In the genomic region with DNA sequence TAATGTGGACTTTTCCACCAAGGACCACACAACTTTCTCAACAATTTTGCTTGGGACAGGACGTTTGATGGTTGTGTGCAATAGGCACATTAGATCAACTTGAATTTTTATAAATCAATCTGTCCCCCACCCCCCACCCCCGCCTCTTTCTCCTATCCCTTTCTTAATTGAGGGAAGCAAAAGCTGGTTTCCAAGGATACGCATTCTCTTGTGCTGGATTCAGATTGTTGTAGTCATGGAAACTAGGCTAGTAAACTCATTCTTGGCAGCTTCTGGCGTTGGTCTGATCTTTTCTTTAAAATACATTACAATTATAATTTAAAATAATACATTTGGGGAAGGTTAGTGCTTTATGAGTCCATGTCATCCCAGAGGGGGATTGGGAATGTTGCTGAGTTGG, we compare ENCODE assay signal across 12 mouse cellular contexts. TPM values are rescaled to one million over a fixed set of nuclear protein-coding genes. Genes with fewer than 3 reads are reported as not detected.
A peak's percentile ranks its signal among the peaks of the same experiment; 100 is the strongest.
DNase-seq lines count a peak whose midpoint lies in the region; ATAC-seq and TF ChIP-seq lines count a peak whose summit lies in the region.
"Had no signal": no experiment of that assay in that cellular context is flagged by ENCODE, and none has a peak within 500 bp of the region (broad histone marks: within the 10 kb centered on the region; RNA-seq: fewer than 3 reads in every experiment).

No protein-coding gene starts in this region.

- TF ChIP-seq EP300 in lung, postnatal 0 days (IDR thresholded peaks at IDR 0.05), result no peak

- no peak for TF ChIP-seq CTCF in lung, postnatal 0 days (IDR thresholded peaks at IDR 0.05)
- TF ChIP-seq CTCF in hindbrain, postnatal 0 days (IDR thresholded peaks at IDR 0.05; ENCODE audit: low read depth), result no peak

- ATAC-seq in lung, postnatal 0 days, result no peak
- ATAC-seq in embryonic facial prominence, embryonic 14.5 days (ENCODE audit: low read depth), result no peak
- no peak; the same call in 1 of the 2 replicates for ATAC-seq in hindbrain, postnatal 0 days

- no peaks in the 10 kb centered on the region for H3K27me3 ChIP-seq in lung, postnatal 0 days (replicated peaks; ENCODE audit: insufficient read depth, low read length)
- H3K27me3 ChIP-seq in embryonic facial prominence, embryonic 14.5 days (replicated peaks; ENCODE audit: control insufficient read depth, insufficient read depth, low read length), result no peaks in the 10 kb centered on the region
- no peaks in the 10 kb centered on the region for H3K27me3 ChIP-seq in hindbrain, postnatal 0 days (ENCODE audit: insufficient read depth, low read length)
- H3K27me3 ChIP-seq: embryonic facial prominence, embryonic 13.5 days; stomach, embryonic 15.5 days had no signal

- intact Hi-C loops in gastrocnemius, postnatal 14 days (cut with DNase I; ENCODE audit: low total_unique reads), result no loop called here

- no peak overlapping the region for H3K4me3 ChIP-seq in lung, postnatal 0 days (ENCODE audit: low read depth, low read length)
- H3K4me3 ChIP-seq in embryonic facial prominence, embryonic 14.5 days (ENCODE audit: low read depth, low read length), result no peak overlapping the region
- no peak overlapping the region for H3K4me3 ChIP-seq in hindbrain, postnatal 0 days (ENCODE audit: low read length)
- H3K4me3 ChIP-seq: embryonic facial prominence, embryonic 13.5 days; stomach, embryonic 15.5 days had no signal

- H3K9ac ChIP-seq in lung, postnatal 0 days (replicated peaks; ENCODE audit: low read depth), result no peak overlapping the region
- H3K9ac ChIP-seq in embryonic facial prominence, embryonic 14.5 days (ENCODE audit: low read depth, low read length), result no peak overlapping the region
- no peak overlapping the region for H3K9ac ChIP-seq in hindbrain, postnatal 0 days (replicated peaks; ENCODE audit: low read length)
- H3K9ac ChIP-seq: embryonic facial prominence, embryonic 13.5 days; stomach, embryonic 15.5 days had no signal

- no peaks in the 10 kb centered on the region for H3K9me3 ChIP-seq in lung, postnatal 0 days (ENCODE audit: low read length)
- H3K9me3 ChIP-seq in embryonic facial prominence, embryonic 14.5 days (ENCODE audit: control insufficient read depth, low read length), result no peaks in the 10 kb centered on the region
- no peaks in the 10 kb centered on the region for H3K9me3 ChIP-seq in hindbrain, postnatal 0 days (ENCODE audit: low read length)
- H3K9me3 ChIP-seq: embryonic facial prominence, embryonic 13.5 days; stomach, embryonic 15.5 days had no signal

- no peak overlapping the region for H3K4me2 ChIP-seq in lung, postnatal 0 days (replicated peaks; ENCODE audit: low read depth, low read length)
- no peak overlapping the region for H3K4me2 ChIP-seq in embryonic facial prominence, embryonic 14.5 days (ENCODE audit: low read depth, low read length)
- 0 out of 2 replicates have a peak overlapping the region, but pooled peaks have one; percentile 13 for H3K4me2 ChIP-seq in hindbrain, postnatal 0 days (ENCODE audit: low read depth, low read length)
- H3K4me2 ChIP-seq: embryonic facial prominence, embryonic 13.5 days; stomach, embryonic 15.5 days had no signal

- 57% methylated on average over 4 of the region's 4 CpGs for WGBS in lung, postnatal 0 days
- WGBS in embryonic facial prominence, embryonic 14.5 days, result 70% methylated on average over 4 of the region's 4 CpGs
- WGBS in hindbrain, postnatal 0 days, result 14% methylated on average over 4 of the region's 4 CpGs

- H3K4me1 ChIP-seq in lung, postnatal 0 days (ENCODE audit: insufficient read depth, low read depth, low read length), result no peaks in the 10 kb centered on the region
- no peaks in the 10 kb centered on the region for H3K4me1 ChIP-seq in embryonic facial prominence, embryonic 14.5 days (ENCODE audit: control insufficient read depth, insufficient read depth, low read length)
- peaks cover 11% of the 10 kb centered on the region for H3K4me1 ChIP-seq in hindbrain, postnatal 0 days (ENCODE audit: insufficient read depth, low read length)
- H3K4me1 ChIP-seq: embryonic facial prominence, embryonic 13.5 days; stomach, embryonic 15.5 days had no signal

- DNase-seq in lung, postnatal 0 days (ENCODE audit: low spot score), result peak; percentile 19
- DNase-seq in lung, postnatal 4 days, result no peak
- peak; percentile 54 for DNase-seq in embryonic facial prominence, embryonic 14.5 days (ENCODE audit: low spot score)
- DNase-seq in hindbrain, postnatal 0 days (ENCODE audit: low spot score), result peak; percentile 71
- DNase-seq in urinary bladder, postnatal 36 days (ENCODE audit: low spot score in 2 of 2), result no peak
- DNase-seq in gastrocnemius, postnatal 14 days, result no peak
- DNase-seq in right cerebral cortex, postnatal 36 days (ENCODE audit: low spot score in 2 of 2), result no peak
- DNase-seq: cerebellum, adult 18-20 months; lung, postnatal 14 days; right cerebral cortex, postnatal 14 days had no signal

- H3K27ac ChIP-seq in lung, postnatal 0 days (ENCODE audit: low read length), result no peak overlapping the region
- H3K27ac ChIP-seq in embryonic facial prominence, embryonic 14.5 days (replicated peaks; ENCODE audit: low read depth, low read length), result no peak overlapping the region
- peak overlapping the region; percentile 17; the same call in 1 of the 2 replicates for H3K27ac ChIP-seq in hindbrain, postnatal 0 days
- H3K27ac ChIP-seq: embryonic facial prominence, embryonic 13.5 days; stomach, embryonic 15.5 days had no signal

- no peaks in the 10 kb centered on the region for H3K36me3 ChIP-seq in lung, postnatal 0 days (ENCODE audit: insufficient read depth, low read length)
- H3K36me3 ChIP-seq in embryonic facial prominence, embryonic 14.5 days (ENCODE audit: control insufficient read depth, insufficient read depth, low read length), result no peaks in the 10 kb centered on the region
- no peaks in the 10 kb centered on the region for H3K36me3 ChIP-seq in hindbrain, postnatal 0 days (ENCODE audit: insufficient read depth, low read length)
- H3K36me3 ChIP-seq: embryonic facial prominence, embryonic 13.5 days; stomach, embryonic 15.5 days had no signal

RNA-seq across cellular contexts. Expression of a gene that starts 19.3 kb away (rescaled TPM):
- 46.1 and 52.1 TPM in 2 replicates for polyA plus RNA-seq in lung, postnatal 0 days (2015; fragmentation: Nextera tagmentation; extraction: Ambion mirVana)
- polyA plus RNA-seq in embryonic facial prominence, embryonic 14.5 days (2014; fragmentation: Nextera tagmentation; extraction: Ambion mirVana), result 111 and 115 TPM in 2 replicates
- total RNA-seq in hindbrain, postnatal 0 days (2014; rRNA removed), result 96.7 and 105 TPM in 2 replicates
- 143 and 145 TPM in 2 replicates for polyA plus RNA-seq in hindbrain, postnatal 0 days (2015; fragmentation: Nextera tagmentation; extraction: Ambion mirVana)
- total RNA-seq in gastrocnemius, postnatal 14 days (2021), result 10 to 100 TPM; 28.6 to 33.0 TPM

RNA-seq across cellular contexts. Expression of a gene that starts 44.9 kb away (rescaled TPM):
- polyA plus RNA-seq in lung, postnatal 0 days (2015; fragmentation: Nextera tagmentation; extraction: Ambion mirVana), result 6.8 and 8.0 TPM in 2 replicates
- polyA plus RNA-seq in embryonic facial prominence, embryonic 14.5 days (2014; fragmentation: Nextera tagmentation; extraction: Ambion mirVana), result 12.2 and 12.3 TPM in 2 replicates
- 19.5 and 20.4 TPM in 2 replicates for total RNA-seq in hindbrain, postnatal 0 days (2014; rRNA removed)
- 10.3 and 10.7 TPM in 2 replicates for polyA plus RNA-seq in hindbrain, postnatal 0 days (2015; fragmentation: Nextera tagmentation; extraction: Ambion mirVana)
- total RNA-seq in gastrocnemius, postnatal 14 days (2021), result 1 to 10 TPM; 3.2 to 4.5 TPM

RNA-seq across cellular contexts. Expression of a gene that starts 45.2 kb away (rescaled TPM):
- polyA plus RNA-seq in lung, postnatal 0 days (2015; fragmentation: Nextera tagmentation; extraction: Ambion mirVana), result 46.8 and 47.0 TPM in 2 replicates
- 51.6 and 66.0 TPM in 2 replicates for polyA plus RNA-seq in embryonic facial prominence, embryonic 14.5 days (2014; fragmentation: Nextera tagmentation; extraction: Ambion mirVana)
- 50.4 and 63.3 TPM in 2 replicates for total RNA-seq in hindbrain, postnatal 0 days (2014; rRNA removed)
- polyA plus RNA-seq in hindbrain, postnatal 0 days (2015; fragmentation: Nextera tagmentation; extraction: Ambion mirVana), result 89.5 and 94.0 TPM in 2 replicates
- total RNA-seq in gastrocnemius, postnatal 14 days (2021), result 10 to 100 TPM; 17.2 to 17.3 TPM

Comparison
In these comparisons a context has a peak if more than half of its experiments do, and no peak if none do; other contexts are left out.
1. DNase-seq: peak in lung, postnatal 0 days (single experiment), embryonic facial prominence, embryonic 14.5 days (single experiment) and hindbrain, postnatal 0 days (single experiment); none in lung, postnatal 4 days (0 of 2), urinary bladder, postnatal 36 days (0 of 2), gastrocnemius, postnatal 14 days (single experiment) and right cerebral cortex, postnatal 36 days (0 of 2).